Mouse (Mus musculus) monocyte, adult 2 months (primary cell): ENCODE measurements at regions not wholly inside any gene's neighbourhood (a gene's known extent, or its start where the extent isn't known, plus 50 kb on each side); places are given as distances from the start of the nearest gene placed in this dataset.
A peak's percentile ranks its signal among the peaks of the same experiment; 100 is the strongest.
"Not testable (repeated sequence)": the region's sequence is repeated elsewhere in the genome, so short reads cannot be mapped to it uniquely, and the experiment has no call there.

ENCODE experiments used
- DNase-seq, 2 experiments: peaks; one replicate each; pipeline ENCODE4 v3.0.0; 2022; ENCODE audit warnings: low spot score in 2 of 2, low read depth in 1 of 2

DNA sequence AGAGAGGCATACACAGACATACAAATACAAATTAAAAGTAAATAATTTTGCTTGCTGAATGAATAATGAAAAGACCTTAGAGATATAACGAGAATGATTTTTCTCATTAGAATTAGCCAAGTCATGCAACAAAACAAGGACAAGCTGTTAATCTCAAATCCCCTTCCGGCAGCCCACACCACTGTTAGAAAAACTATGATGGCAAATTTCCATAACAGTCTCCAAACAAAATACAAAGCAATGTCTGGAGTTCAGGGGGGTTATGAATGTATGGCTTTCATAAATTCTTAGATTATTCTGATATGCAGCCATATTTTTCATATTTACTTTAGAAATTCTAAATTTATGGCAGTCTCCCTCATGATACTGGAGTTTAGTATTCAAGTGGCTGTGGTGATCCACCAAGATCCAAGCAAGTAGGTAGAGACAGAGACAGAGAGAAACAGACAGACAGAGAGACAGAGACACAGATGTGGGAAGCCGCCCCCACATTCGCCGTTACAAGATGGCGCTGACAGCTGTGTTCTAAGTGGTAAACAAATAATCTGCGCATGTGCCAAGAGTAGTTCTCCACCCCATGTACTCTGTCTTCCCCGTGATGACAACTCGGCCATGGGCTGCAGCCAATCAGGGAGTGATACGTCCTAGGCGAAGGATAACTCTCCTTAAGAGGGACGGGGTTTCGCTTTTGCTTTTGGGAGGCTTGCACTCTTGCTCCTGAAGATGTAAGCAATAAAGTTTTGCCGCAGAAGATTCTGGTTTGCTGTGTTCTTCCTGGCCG is 458.0 kb upstream of the Dab2 start:
- DNase-seq, result not testable (repeated sequence)

DNA sequence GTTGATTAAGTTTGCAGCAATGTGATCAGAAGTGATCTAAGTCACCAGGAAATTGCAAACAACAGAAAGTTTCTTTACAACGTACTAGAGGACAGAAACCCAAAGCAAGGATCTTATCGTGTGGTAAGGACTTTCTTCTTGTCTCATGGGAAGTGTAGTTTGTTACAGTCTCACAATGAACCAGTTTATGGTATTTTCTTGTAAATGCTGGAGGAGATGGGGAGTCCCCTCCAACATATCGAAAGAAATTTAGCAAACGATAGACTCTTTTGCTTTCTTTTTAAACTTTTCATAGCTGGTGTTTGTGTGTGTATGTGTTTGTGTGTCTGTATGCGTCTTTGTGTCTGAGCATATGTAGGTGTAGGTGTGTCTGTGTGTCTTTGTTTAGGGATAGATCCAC is 453.0 kb upstream of the Dab2 start:
- DNase-seq, result no peak

DNA sequence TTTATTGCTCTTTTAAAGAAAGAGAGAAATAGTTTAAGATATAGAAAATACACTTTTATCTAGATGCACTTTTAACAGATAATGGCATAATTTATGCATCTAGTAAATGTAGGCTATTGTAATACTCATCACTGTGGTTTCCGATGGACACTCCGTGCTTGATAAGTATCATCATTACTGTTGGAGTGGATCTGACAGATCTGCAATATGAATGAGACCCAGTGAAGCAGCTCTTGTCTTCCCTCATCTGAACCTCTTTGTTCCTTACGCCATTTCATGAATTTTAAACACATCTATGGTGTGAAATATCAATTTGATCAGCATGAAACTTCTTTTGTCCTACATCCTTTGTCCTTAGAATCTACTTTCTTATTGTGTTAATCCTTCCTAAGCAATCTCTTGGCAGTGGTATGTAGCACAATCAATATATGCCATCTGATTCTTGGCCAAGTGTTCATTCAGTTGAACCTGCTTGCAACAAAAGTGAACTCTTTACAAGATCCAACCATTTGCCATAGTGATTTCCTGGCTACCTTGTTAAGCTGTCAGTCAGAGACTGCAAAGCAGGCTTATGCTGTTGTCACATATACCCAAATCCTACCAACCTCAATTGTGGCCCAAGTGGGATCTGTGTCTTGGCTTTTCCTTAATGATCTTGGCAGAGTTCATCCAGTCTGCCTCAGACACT is 452.0 kb upstream of the Dab2 start:
- DNase-seq, result no peak

DNA sequence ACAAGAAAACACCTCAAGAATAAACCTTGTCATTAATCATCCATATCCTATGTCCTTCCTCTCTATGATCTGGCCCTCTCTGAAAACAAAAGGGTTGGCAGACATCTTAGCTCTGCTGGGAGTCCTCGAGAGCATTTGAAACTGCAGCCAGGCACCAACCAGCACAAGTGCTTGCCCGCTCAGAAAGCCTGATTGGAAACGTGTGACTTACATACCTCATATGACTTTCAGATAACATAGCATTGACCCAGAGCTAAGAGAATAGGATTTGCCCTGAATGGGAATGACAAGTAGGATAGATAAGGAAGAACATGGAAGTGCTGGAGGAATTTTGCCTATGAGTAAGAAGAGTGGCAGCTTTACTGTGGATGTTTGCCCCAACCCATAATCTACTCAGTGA is 447.1 kb upstream of the Dab2 start:
- no peak for DNase-seq

DNA sequence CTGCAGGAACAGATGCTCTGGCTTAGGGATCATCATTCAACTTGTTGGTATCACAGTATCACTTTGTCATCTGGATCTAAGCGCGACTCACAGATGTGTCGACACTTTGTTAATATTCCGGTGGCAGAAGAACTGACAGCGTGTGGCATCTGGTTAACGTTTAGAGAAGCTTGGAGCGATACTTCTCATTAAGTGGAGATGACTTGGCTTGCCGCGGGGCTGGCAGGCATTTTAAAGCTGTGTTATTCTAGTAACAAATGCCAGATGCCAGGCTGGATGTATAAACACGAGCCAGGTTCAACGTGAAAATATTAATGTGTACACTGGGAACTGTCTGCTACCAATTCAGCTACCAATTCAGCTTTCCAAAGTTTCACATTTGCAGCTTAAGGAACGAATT is 430.3 kb upstream of the Dab2 start:
- DNase-seq, result no peak

DNA sequence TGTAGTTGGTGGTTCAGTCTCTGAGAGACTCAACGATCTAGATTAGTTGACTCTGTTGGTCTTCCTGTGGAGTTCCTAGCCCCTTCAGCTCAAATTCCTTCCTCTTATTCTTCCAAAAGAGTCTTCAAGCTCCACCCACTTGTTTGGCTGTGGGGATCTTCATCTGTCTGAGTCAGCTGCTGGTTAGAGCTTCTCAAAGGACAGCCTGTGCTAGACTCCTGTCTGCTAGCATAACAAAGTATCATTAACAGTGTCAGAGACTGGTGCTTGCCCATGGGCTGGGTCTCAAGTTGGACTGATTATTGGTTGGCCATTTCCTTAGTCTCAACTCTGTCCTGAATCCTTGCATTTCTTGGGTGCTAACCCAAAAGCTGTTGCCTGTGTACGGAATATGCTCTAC is 429.7 kb upstream of the Dab2 start:
- DNase-seq, result no peak

DNA sequence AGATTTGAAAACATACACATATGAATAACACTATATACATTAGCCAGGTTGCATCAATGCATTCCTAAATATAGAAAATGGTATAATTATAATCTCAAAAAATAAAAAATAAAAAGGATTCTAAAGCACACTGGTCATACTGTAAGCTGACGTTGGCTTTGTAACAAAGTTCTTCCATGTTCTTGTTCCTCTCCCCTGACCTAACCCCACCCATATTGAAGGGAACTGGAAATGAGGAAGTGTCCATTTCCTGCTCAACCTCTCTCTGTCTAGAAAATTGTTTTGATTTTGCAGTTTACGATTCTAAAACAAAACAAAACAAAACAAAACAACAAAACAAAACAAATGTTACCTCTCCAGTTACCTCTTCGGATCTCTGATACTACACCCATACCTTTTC is 427.5 kb upstream of the Dab2 start:
- DNase-seq, result peak in 1 of 2 experiments; percentile 1

DNA sequence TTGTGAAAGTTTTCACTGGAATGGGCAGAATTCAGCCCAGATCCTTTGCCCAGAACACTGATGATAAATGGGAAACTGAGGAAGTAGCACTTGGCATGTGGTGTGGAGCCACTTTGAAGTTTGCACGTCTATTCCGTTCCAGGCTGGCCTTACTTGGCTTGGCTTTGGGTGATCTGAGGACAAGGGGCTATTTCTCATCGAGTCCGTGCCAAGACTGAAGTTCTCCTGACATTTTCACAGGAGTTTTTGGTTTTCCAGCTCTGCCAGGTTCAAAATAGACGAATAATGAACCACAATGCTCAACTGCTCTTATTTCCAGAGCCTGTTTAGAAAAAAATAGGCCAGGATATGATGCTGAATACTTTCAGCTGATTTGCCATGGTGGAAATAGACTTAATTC is 421.8 kb upstream of the Dab2 start:
- DNase-seq, result no peak

DNA sequence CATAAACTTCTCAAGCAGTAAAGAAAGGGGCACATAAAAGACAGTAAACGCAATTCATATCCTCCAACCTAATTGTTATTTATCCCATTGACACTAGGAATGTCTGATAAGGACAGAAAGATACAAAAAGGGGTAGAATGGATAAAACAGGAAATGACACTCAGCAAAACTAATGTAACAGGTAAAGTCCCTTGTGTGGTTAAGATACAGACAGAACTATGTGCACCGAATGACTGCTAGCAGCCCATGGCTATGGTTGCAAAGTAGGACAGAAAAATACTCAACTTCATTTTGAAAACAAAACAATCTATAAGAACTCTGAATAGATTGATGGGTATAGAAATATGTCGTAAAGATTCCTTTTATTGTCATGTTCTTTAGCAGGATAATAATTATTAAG is 408.4 kb upstream of the Dab2 start:
- DNase-seq, result no peak

DNA sequence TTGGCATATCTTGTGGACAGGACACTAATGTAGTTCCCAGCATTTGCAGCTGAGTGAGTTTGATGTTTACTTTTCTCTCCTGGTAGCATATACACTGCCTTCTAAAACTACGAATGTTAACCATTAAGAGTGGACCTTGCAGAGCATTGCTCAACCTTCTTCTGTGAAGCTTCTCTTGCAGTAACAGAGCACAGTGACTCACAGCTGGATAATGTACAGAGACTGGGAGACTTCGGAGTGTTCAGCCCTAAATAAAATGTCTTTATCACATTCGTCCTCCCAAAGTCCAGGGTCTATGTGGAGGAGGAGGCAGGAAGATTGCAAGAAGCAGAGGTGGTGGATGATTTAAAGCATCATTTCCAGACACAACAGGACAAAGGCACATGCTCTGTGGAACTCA is 407.6 kb upstream of the Dab2 start:
- no peak for DNase-seq

DNA sequence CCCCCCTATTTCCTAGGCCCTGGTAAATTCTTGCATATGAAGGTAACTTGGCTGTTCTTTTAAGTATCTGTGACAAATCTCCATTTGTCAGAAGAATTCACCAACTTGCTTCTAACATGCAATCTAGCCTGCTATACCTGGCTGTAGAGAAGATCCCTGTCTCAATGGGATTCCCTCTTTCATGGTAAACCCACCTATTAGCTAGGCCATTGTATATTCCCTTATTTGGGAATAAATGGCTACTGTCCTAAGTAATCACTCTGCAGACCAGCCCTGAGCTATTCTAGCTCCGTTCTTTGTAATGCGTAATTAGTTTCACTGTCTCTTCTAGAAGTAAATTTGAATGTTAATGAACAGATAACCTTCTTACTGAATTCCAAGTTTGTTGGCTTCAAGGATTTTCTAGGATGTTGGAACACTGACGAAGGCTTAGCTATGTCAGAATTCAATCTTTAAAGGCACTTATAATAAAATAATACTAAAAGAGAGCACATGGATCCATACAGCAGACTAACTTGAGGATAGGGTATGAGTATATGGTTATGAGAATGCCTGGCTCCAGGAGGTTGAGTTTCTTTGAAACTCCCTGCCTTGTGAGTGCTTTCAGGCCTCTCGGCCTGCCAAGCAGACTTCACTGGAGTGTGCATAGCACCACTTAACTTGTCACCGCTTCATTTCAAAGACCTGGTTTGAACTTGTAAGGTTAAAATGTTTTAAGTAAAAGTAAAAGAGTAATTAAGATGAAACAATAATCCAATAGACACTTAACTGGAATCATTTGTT is 403.7 kb upstream of the Dab2 start:
- not testable (repeated sequence) for DNase-seq

DNA sequence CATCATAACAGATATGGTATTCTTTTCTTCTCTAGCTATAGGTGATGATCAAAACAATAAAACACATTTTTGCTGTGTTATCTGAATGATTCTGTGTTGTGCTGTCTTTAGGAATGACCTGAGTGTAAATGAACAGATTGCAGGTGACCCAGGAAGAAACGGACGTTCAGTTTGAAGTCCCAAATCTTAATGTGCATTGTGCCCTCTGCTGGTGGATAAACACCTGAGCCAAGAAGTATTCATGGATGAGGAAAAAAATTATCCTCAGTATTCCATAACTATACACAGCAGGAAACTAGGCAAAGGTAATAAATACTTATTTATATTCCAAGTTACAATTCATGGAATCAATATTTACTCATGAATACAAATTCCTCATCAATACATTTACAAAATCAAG is 384.3 kb upstream of the Dab2 start:
- no peak for DNase-seq

DNA sequence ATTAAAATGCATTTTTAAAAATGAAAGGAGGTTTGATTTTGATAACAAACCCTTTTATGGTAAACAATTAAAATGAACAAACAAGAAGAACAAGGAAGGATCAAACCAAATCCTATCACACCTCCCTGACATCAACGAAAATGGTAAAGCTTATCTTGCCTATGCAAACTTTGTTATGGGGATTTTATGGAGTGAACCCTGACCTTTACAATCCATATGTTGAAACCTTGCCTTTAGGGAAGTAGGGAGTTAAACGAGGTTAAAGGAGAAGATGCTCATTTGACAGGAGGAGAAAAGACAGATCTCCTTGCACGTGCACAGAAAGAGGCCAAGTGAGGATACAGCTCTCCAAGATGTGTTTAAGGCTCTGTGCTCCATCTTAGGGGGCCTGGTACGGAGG is 379.5 kb upstream of the Dab2 start:
- DNase-seq, result no peak

DNA sequence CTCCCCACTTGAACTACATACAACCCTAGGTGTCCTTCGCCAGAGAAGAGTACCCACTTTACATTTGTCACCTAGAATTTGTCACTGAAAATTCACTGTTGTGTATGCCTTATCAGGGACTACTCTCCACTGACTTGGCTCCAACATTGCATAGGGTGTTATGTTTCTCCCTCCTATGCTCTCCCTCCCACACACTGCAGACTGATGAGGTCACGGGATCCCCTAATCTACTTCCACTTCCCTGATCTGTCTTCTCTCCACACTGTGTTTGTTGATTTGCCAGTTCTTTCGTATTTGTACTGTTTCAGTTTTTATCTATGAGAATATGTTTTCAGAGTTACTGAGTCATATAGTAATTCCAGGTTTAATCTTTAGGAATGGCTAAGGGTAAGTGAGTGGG is 371.8 kb upstream of the Dab2 start:
- DNase-seq, result no peak

DNA sequence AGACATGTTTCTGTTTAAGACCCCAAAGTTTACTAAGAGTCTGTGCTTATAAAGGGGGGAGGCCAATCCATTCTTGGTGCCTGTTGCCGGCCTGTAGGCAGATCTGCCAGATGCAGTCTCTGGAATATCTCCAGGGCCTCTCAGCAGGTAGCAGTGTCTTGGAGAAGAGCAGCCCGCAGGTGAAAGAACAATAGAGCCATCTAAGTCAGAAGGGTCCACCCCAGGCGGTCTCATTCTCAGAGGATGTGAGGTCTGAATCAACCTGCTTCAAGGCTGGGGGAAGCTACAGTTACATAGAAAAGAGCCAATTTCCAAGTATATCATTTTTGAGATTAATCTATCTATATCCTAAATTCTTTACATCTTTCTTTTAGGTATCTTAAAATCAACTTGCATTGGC is 366.0 kb upstream of the Dab2 start:
- no peak for DNase-seq

DNA sequence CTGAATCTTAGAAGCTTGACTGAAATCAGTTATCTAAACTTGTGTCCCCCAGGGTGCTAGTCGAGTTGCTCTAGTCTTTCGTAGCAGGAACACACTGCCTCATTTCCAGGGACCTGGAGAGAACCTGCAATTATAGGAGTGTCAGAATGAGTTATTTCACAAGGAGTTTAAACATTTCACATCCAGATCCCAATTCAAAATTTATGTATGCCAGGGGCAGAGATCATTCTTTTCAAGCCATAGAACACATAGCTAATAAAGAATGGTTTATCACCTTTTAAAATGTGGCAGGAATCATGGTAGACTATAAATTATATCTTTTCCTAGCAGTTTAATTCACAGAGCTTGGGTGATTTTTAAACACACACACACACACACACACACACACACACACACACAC is 358.6 kb upstream of the Dab2 start:
- no peak for DNase-seq

DNA sequence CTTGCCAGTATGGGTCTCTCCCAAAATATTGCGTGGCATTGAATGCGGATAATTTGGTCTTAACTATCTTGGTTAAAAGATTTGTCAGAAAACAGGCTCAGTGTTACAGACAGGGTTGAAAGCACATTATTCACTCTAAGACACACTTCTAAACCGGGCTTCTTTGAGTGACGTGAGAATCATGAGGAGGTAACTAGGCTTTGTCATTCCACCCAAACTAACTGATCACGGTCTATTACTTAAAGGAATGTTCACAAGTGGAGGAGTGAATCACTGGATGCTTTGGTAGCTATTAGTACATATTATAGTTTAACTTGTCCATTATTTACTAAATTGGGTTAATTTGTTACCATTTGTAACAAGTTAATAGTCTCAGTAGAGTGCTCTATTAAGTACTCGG is 352.9 kb upstream of the Dab2 start:
- DNase-seq, result no peak

DNA sequence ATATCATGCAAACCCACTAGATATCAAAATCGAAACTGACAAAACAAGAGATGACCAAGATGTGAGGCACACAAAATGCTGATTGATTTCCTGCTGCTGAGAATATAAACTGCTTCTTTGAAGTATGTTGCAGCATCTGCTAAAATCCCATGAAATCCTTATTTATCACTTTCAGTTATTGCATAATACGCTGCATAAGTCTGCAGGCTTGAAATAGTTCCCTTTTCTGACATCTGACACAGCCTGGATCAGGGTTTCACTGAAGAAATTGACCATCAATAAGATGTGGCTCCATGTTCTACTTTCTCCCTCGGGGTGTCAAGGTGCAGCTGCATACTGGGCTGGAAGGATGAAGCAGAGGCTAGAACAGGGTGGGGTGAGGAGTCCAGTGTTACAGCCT is 348.7 kb upstream of the Dab2 start:
- DNase-seq, result no peak

DNA sequence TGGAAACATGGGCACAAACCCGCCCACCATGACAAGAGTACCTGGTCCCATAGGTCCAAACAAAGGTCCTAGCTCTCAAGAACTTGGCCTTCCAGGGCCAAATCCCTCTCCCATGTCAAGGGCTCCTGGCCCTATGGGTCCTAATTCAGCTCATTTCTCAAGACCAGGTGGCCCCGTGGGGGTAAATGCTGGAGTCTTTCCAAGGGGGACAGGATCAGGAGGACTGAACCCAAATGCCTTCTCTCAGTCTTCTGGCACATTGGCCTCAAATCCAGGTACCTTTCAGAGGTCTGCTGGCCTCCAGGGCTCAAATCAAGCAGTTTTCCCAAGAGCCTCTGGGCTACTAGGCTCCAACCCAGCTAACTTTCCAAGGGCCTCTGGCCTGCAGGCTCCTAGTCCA is 347.9 kb upstream of the Dab2 start:
- not testable (repeated sequence) for DNase-seq

DNA sequence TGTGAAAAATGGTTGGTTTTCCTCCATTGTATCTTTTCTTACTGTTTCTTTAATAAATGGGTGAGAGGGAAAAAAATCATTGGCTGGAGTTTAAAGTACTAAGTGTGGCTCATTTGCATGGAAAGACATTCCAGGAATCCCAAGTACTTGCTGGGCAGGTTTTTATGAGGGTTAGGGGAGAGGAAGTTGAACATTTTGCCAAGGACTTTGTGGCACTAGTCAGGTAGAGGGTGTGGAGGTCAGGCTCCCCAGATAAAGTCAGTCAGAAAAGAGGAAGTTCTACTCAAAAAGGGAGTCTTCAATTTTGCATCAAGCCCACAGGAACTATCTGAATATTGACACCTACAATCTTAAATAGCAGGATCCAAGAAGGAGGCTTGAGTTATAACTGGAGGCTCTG is 346.5 kb upstream of the Dab2 start:
- no peak for DNase-seq

DNA sequence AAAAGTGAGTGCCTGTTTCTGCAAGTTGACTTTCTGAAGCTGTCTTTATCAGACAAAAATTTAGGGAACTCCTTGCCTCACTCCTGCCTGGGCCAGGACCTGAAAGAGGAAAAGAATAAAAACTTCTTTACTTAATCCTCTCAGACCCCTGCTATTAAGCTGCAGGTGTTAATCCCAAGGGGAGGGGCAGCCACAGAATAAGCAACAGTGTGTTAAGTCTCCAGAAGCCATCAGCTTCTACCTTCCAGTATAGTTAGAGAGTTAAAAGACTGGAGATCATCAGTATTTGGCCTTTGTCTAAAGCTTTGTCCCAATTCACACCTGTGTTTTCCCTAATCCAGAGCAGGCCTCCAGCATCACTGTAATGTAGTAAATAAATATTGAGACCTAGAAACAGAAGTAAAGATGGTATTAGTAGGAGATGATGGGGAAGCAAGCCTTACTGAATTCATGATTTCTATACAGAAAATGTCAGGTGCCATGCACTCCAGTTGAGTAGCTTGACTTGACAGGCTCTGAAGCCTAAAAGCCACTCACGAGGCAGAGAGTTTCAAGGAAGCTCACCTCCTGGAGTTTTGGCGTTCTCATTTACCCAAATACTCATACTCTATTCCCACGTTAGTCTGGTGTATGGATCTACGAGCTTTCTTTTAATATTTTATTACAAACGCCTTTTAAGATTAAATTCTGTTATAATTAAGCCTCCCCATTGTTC is 308.1 kb upstream of the Dab2 start:
- no peak for DNase-seq

DNA sequence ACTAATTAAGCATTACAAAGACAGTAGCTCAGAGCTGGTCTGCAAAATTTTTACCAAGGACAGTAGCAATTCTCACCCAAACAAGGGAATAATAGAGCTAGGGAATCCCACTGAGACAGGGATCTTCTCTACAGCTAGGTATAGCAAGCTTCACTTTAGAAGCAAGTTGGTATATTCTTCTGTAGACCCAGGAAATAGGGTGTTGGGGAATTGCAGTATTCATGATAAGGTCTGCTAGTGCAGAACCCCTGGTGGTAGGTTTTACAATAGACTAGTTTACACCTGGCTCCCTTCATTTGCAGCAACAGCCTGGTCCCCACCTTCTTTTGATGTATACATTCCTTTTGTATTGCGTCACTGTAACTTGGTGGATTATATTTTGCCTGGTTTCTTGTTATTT is 307.4 kb upstream of the Dab2 start:
- DNase-seq, result not testable (repeated sequence)
